In the genomic region with DNA sequence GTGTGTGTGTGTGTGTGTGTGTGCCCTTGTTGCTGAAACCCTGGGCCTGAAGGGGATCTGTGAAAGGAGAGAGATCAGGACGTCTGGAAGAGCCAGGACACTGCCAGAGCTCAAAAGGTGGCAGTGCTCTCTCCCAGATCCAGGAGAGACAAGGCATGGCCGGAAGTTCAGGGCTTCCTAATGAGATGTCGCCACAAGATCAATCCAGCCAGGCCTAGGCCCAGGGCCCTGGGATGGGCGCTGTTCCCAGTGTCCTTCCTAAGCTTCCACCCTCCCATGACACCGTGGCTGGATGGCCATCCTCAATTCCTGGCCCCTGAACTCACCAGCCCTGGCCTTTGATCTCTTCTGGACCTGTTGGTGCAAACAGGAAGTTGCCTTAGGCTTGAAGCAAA, we compare ENCODE assay signal across 11 mouse cellular contexts. TPM values are rescaled to one million over a fixed set of nuclear protein-coding genes. Genes with fewer than 3 reads are reported as not detected.
DNase-seq lines count a peak whose midpoint lies in the region; ATAC-seq and TF ChIP-seq lines count a peak whose summit lies in the region.
"Had no signal": no experiment of that assay in that cellular context is flagged by ENCODE, and none has a peak within 500 bp of the region (broad histone marks: within the 10 kb centered on the region; RNA-seq: fewer than 3 reads in every experiment).

No protein-coding gene starts in this region.

- H3K36me3 ChIP-seq in heart, postnatal 0 days (replicated peaks; ENCODE audit: control insufficient read depth, insufficient read depth, low read length) = no peaks in the 10 kb centered on the region
- H3K36me3 ChIP-seq in embryonic facial prominence, embryonic 10.5 days (replicated peaks) = no peaks in the 10 kb centered on the region
- no peaks in the 10 kb centered on the region for H3K36me3 ChIP-seq in hindbrain, embryonic 13.5 days
- H3K36me3 ChIP-seq in midbrain, embryonic 12.5 days = no peaks in the 10 kb centered on the region

- H3K4me3 ChIP-seq in heart, postnatal 0 days (ENCODE audit: low read depth, low read length) = peak overlapping the region; percentile 32; the same call in 1 of the 2 replicates
- peak overlapping the region; percentile 53 for H3K4me3 ChIP-seq in embryonic facial prominence, embryonic 10.5 days
- H3K4me3 ChIP-seq in hindbrain, embryonic 13.5 days = peak overlapping the region; percentile 26
- H3K4me3 ChIP-seq in midbrain, embryonic 12.5 days = peak overlapping the region; percentile 39
- H3K4me3 ChIP-seq: heart, adult 2 months had no signal

- intact Hi-C loops in heart, postnatal 25 days (cut with DNase I) = no loop called here

- no peak overlapping the region for H3K9ac ChIP-seq in heart, postnatal 0 days (replicated peaks; ENCODE audit: low read depth, low read length)
- no peak overlapping the region for H3K9ac ChIP-seq in hindbrain, embryonic 13.5 days
- H3K9ac ChIP-seq in midbrain, embryonic 12.5 days (replicated peaks) = peak overlapping the region; percentile 34; the same call in 1 of the 2 replicates
- H3K9ac ChIP-seq: liver, embryonic 14.5 days had no signal

- ATAC-seq in heart, postnatal 0 days (ENCODE audit: insufficient read depth, low read depth) = no peak
- no peak for ATAC-seq in hindbrain, embryonic 13.5 days (ENCODE audit: low FRiP score)
- ATAC-seq in midbrain, embryonic 12.5 days (ENCODE audit: low FRiP score, low read depth) = 0 out of 2 replicates have a peak, but pooled peaks have one; percentile 19
- no peak for ATAC-seq in cerebellum, adult (ENCODE audit: insufficient number of reproducible peaks, low FRiP score, low TSS enrichment)

- no peaks in the 10 kb centered on the region for H3K9me3 ChIP-seq in heart, postnatal 0 days (replicated peaks; ENCODE audit: control insufficient read depth, low read length)
- no peaks in the 10 kb centered on the region for H3K9me3 ChIP-seq in embryonic facial prominence, embryonic 10.5 days
- no peaks in the 10 kb centered on the region for H3K9me3 ChIP-seq in hindbrain, embryonic 13.5 days
- H3K9me3 ChIP-seq in midbrain, embryonic 12.5 days = no peaks in the 10 kb centered on the region

- no peak for TF ChIP-seq EP300 in heart, postnatal 0 days (IDR thresholded peaks at IDR 0.05; ENCODE audit: low read depth)

- H3K27me3 ChIP-seq in heart, postnatal 0 days (ENCODE audit: control insufficient read depth, insufficient read depth, low read length) = peaks cover 20% of the 10 kb centered on the region
- peaks cover 38% of the 10 kb centered on the region for H3K27me3 ChIP-seq in embryonic facial prominence, embryonic 10.5 days (replicated peaks; ENCODE audit: low read depth, poor library complexity, severe bottlenecking)
- peaks cover 31% of the 10 kb centered on the region for H3K27me3 ChIP-seq in hindbrain, embryonic 13.5 days
- H3K27me3 ChIP-seq in midbrain, embryonic 12.5 days = peaks cover 41% of the 10 kb centered on the region

- TF ChIP-seq CTCF in heart, postnatal 0 days (IDR thresholded peaks at IDR 0.05; ENCODE audit: low read depth) = no peak

- no peak for DNase-seq in heart, postnatal 0 days (ENCODE audit: low spot score)
- DNase-seq in heart, postnatal 25 days (ENCODE audit: low spot score) = no peak
- no peak for DNase-seq in embryonic facial prominence, embryonic 10.5 days (ENCODE audit: low spot score)
- DNase-seq in spleen, adult 12 weeks (ENCODE audit: low spot score) = no peak
- no peak for DNase-seq in ovary, postnatal 10 days (ENCODE audit: low spot score)
- DNase-seq: heart, adult 2 months had no signal

- 26% methylated on average over 5 of the region's 5 CpGs for WGBS in heart, postnatal 0 days
- 21% methylated on average over 5 of the region's 5 CpGs for WGBS in embryonic facial prominence, embryonic 10.5 days
- 32% methylated on average over 5 of the region's 5 CpGs for WGBS in hindbrain, embryonic 13.5 days
- 33% methylated on average over 4 of the region's 5 CpGs for WGBS in midbrain, embryonic 12.5 days

- H3K4me2 ChIP-seq in heart, postnatal 0 days (ENCODE audit: low read depth, low read length) = peak overlapping the region; percentile 65
- H3K4me2 ChIP-seq in hindbrain, embryonic 13.5 days = peak overlapping the region; percentile 57
- peak overlapping the region; percentile 59 for H3K4me2 ChIP-seq in midbrain, embryonic 12.5 days (replicated peaks)

- H3K4me1 ChIP-seq in heart, postnatal 0 days (ENCODE audit: control insufficient read depth, insufficient read depth) = no peaks in the 10 kb centered on the region
- H3K4me1 ChIP-seq in embryonic facial prominence, embryonic 10.5 days = peaks cover 71% of the 10 kb centered on the region
- peaks cover 24% of the 10 kb centered on the region for H3K4me1 ChIP-seq in hindbrain, embryonic 13.5 days (replicated peaks)
- peaks cover 22% of the 10 kb centered on the region for H3K4me1 ChIP-seq in midbrain, embryonic 12.5 days

- no peak overlapping the region for H3K27ac ChIP-seq in heart, postnatal 0 days (ENCODE audit: low read depth)
- H3K27ac ChIP-seq in embryonic facial prominence, embryonic 10.5 days (replicated peaks) = peak overlapping the region; percentile 82
- no peak overlapping the region for H3K27ac ChIP-seq in hindbrain, embryonic 13.5 days
- H3K27ac ChIP-seq in midbrain, embryonic 12.5 days (replicated peaks) = no peak overlapping the region
- H3K27ac ChIP-seq: heart, adult 2 months; liver, embryonic 14.5 days had no signal

RNA-seq across cellular contexts. Expression of gene Tac4, which starts 50.3 kb away (rescaled TPM):
- total RNA-seq in heart, postnatal 0 days (2014; rRNA removed; ENCODE audit: low replicate concordance) = not detected in 2 replicates
- polyA plus RNA-seq in heart, postnatal 0 days (2015; fragmentation: Nextera tagmentation; extraction: Ambion mirVana) = not detected in 2 replicates
- total RNA-seq in heart, postnatal 25 days (2021) = not detected
- polyA plus RNA-seq in embryonic facial prominence, embryonic 10.5 days (2016; fragmentation: Nextera tagmentation; extraction: Ambion mirVana) = 0.16 TPM in 1 of 2 replicates, not detected in the other
- not detected in 2 replicates for polyA plus RNA-seq in hindbrain, embryonic 13.5 days (2015; fragmentation: Nextera tagmentation; extraction: Ambion mirVana)
- polyA plus RNA-seq in midbrain, embryonic 12.5 days (2016; fragmentation: Nextera tagmentation; extraction: Ambion mirVana) = 0.18 and 0.23 TPM in 2 replicates
- total RNA-seq: heart, adult 2 months had no signal
- polyA plus RNA-seq: cortical plate, adult 2 months had no signal
